Mouse (Mus musculus) midbrain, embryonic 16.5 days (tissue): ENCODE measurements around the gene 4933424G06Rik. TPM values are rescaled to one million over a fixed set of nuclear protein-coding genes. Genes with fewer than 3 reads are reported as not detected.
A peak's percentile ranks its signal among the peaks of the same experiment; 100 is the strongest.

ENCODE experiments used
- ATAC-seq: fragments of 200-750 bp; cut with Nextera tagmentation; 2 replicates; pipeline ENCODE4 v1.8.0; 2017; ENCODE audit warnings: moderate TSS enrichment
- H3K27ac ChIP-seq: fragments of 300-500 bp; sonication (generic); 2 replicates; pipeline ENCODE4 v1.5.1; 2014; ENCODE audit warnings: mild to moderate bottlenecking, low read length, mixed read lengths
- H3K27me3 ChIP-seq: fragments of 300-500 bp; sonication (generic); 2 replicates; pipeline ENCODE4 v1.6.1; 2014; ENCODE audit warnings: low read depth, low read length, mixed read lengths; ENCODE audit not compliant: control insufficient read depth, insufficient read depth
- H3K36me3 ChIP-seq: fragments of 300-500 bp; sonication (generic); 2 replicates; pipeline ENCODE4 v1.6.1; 2014; ENCODE audit warnings: mild to moderate bottlenecking, low read length, moderate library complexity, mixed read lengths; ENCODE audit not compliant: control insufficient read depth, insufficient read depth
- H3K4me1 ChIP-seq: fragments of 300-500 bp; sonication (generic); 2 replicates; pipeline ENCODE4 v1.6.1; 2014; ENCODE audit warnings: mild to moderate bottlenecking, low read length, mixed read lengths; ENCODE audit not compliant: control insufficient read depth, insufficient read depth
- H3K4me2 ChIP-seq: fragments of 300-500 bp; sonication (generic); 2 replicates; pipeline ENCODE4 v1.6.1; 2014; ENCODE audit warnings: mild to moderate bottlenecking, low read length, mixed read lengths
- H3K4me3 ChIP-seq: fragments of 300-500 bp; sonication (generic); 2 replicates; pipeline ENCODE4 v1.5.1; 2014; ENCODE audit warnings: low read depth, mild to moderate bottlenecking, low read length, moderate library complexity, mixed read lengths
- H3K9ac ChIP-seq: fragments of 300-500 bp; sonication (generic); 2 replicates; pipeline ENCODE4 v1.6.1; 2014; ENCODE audit warnings: low read depth, low read length, mixed read lengths
- H3K9me3 ChIP-seq: fragments of 300-500 bp; sonication (generic); replicated peaks from 2 replicates; pipeline ENCODE4 v1.6.1; 2014; ENCODE audit warnings: mild to moderate bottlenecking, low read length, mixed read lengths; ENCODE audit not compliant: control insufficient read depth, poor library complexity, severe bottlenecking
- WGBS: fragments of 180-500 bp; shearing (Covaris S2); extraction: QIAGEN DNeasy Blood & Tissue Kit; methylation state at CpG from one replicate; pipeline ENCODE4 v1.1.7; 2014; 5-methylcytosine and 5-hydroxymethylcytosine counted together
- polyA plus RNA-seq: library from polyadenylated mRNA; unstranded; fragments of >200 nt; fragmentation: Nextera tagmentation; extraction: Ambion mirVana; gene quantifications from 2 replicates; pipeline ENCODE4 v1.2.1, GENCODE M21; 2015

4933424G06Rik gene
- polyA plus RNA-seq, 1 experiment from 2014 or later, result 0.75 TPM

DNA sequence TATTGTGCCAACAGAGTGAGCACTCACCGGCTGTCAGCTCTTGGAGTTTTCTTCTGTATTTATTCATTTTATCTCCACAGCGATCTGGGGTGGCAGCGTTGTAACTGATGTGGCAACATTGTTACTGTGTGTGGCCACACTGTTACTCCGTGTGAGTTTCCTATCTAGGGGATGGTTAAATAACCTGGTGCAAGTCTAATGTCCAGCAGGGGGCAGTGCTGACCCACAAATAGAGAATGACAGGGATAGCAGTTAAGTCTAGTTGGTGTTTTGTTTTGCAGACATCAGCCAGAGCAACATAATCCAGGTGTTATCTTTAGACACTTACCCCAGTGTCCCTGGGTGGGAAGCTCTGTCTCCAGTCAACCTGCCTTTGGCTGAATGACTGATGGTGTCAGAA, 27.4 kb downstream of the 4933424G06Rik start:
- 13% methylated on average over 4 of the region's 4 CpGs for WGBS
- no peaks in the 10 kb centered on the region for H3K4me1 ChIP-seq
- no peak overlapping the region for H3K4me3 ChIP-seq
- no peaks in the 10 kb centered on the region for H3K27me3 ChIP-seq
- H3K4me2 ChIP-seq, result no peak overlapping the region
- no peaks in the 10 kb centered on the region for H3K36me3 ChIP-seq
- no peaks in the 10 kb centered on the region for H3K9me3 ChIP-seq
- ATAC-seq, result peak; percentile 70
- no peak overlapping the region for H3K27ac ChIP-seq
- H3K9ac ChIP-seq, result no peak overlapping the region

DNA sequence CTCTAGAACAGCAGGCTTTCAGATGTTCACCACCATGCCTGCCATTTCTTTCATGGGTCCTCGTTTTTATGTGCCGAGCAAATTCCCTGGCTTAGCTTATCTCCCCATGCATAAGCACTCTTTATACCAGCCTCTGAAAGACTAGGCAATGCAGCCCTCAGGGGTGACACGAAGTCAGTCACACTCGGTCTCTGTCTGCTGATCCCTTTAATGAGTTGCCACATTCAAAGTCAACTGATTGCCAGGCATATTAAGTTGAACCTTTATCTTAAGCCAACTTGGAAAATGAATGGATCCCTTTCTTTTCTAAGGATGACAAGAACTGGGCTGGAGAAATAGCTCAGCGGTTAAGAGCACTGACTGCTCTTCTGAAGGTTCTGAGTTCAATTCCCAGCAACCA, 29.3 kb downstream of the 4933424G06Rik start:
- no peak for ATAC-seq

DNA sequence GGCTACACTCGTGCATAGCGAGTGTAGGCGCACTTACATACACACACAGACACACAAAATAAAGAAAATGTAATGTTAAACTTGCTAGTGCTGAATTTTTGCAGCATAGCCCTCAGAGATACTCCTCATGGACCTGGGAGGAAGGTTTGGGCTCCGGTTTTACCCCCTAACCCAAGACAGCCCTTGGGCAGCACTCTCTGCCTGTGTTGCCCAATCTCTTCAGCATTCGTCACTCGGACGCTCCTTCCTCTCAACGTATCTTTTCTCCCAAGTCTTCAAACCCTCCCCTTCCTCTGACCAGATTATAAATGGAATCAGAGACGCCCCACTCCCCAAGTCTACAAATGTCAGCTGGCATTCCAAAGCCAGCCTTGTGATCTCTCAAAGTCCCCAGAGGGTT, 33.1 kb downstream of the 4933424G06Rik start:
- Histone ChIP-seq H3K9ac (no peak overlapping the region), H3K27me3 (no peaks in the 10 kb centered on the region)

More for the DNA sequence above, 29.3 kb downstream of the 4933424G06Rik start:
- Histone ChIP-seq H3K4me3 (no peak overlapping the region), H3K4me2 (no peak overlapping the region), H3K9ac (no peak overlapping the region), H3K4me1 (peaks cover 3% of the 10 kb centered on the region; the same call in 1 of the 2 replicates), H3K27ac (no peak overlapping the region), H3K36me3 (no peaks in the 10 kb centered on the region), H3K27me3 (no peaks in the 10 kb centered on the region), H3K9me3 (no peaks in the 10 kb centered on the region)
- 61% methylated on average over 5 of the region's 5 CpGs for WGBS

DNA sequence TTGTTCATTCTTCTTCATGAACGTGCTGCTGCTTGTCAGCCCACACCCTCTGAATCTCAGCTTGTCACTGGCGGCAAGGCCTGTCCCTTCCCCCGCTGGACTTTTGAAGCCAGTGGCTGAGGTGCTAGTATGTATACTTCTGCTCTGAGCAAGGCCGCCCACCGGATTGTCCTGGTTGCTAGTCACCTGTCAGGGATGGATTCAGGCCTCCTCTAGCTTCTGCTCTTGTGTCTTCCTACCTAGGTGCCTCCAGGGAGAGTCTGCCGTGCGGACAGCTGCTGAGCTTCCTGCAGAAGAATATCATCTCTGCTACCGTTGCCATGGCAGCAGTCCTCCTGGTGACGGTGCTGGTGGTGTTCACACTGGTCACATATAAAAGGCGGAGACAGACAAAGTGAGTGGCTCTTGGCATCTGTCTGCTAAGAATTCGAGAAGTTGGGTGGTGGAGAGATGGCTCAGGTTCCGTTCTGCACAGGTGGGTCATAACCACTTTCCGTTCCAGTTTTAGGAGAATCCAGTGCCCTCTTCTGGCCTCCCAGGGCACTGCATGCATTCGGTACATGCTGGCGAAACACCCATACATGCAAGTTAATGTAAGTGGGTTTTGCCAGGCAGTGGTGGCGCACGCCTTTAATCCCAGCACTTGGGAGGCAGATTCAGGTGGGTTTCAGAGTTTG, 34.5 kb downstream of the 4933424G06Rik start:
- H3K36me3 ChIP-seq, result no peaks in the 10 kb centered on the region
- peak overlapping the region; percentile 58 for H3K4me2 ChIP-seq
- peak overlapping the region; percentile 37; the same call in 1 of the 2 replicates for H3K9ac ChIP-seq
- WGBS, result 15% methylated on average over 17 of the region's 17 CpGs
- H3K27me3 ChIP-seq, result no peaks in the 10 kb centered on the region
- ATAC-seq, result peak; percentile 90
- H3K27ac ChIP-seq, result peak overlapping the region; percentile 68
- peak overlapping the region; percentile 24 for H3K4me3 ChIP-seq
- peaks cover 6% of the 10 kb centered on the region; the same call in 1 of the 2 replicates for H3K4me1 ChIP-seq
- H3K9me3 ChIP-seq, result no peaks in the 10 kb centered on the region

More for the DNA sequence above, 33.1 kb downstream of the 4933424G06Rik start:
- ATAC-seq, result no peak
- no peak overlapping the region for H3K27ac ChIP-seq
- H3K4me1 ChIP-seq, result peaks cover 6% of the 10 kb centered on the region; the same call in 1 of the 2 replicates
- no peaks in the 10 kb centered on the region for H3K9me3 ChIP-seq
- no peak overlapping the region for H3K4me2 ChIP-seq
- H3K36me3 ChIP-seq, result no peaks in the 10 kb centered on the region
- WGBS, result 82% methylated on average over 9 of the region's 9 CpGs
- H3K4me3 ChIP-seq, result no peak overlapping the region

DNA sequence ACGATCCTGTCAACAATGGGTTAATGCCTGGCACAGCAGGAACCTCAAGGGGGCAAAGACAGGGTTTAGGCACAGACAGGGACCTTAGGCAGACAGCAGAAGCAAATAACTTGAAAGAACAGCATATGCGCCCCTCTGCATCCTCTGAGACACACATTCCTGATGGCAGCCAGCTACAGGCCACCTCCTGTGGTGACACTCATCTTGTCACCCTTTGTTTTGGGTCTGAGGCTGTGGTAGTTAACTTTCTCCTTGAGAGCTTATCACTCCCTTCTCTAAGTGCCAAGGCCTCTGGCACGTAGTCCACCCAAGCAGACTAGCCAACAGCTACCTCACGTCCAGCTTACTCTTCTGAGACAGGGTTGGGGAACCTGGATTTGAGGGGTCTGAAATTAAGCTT, 35.7 kb downstream of the 4933424G06Rik start:
- H3K27ac ChIP-seq, result no peak overlapping the region
- H3K9ac ChIP-seq, result no peak overlapping the region
- H3K4me1 ChIP-seq, result peaks cover 6% of the 10 kb centered on the region; the same call in 1 of the 2 replicates
- 36% methylated on average over 4 of the region's 4 CpGs for WGBS
- H3K27me3 ChIP-seq, result no peaks in the 10 kb centered on the region
- no peaks in the 10 kb centered on the region for H3K9me3 ChIP-seq
- no peaks in the 10 kb centered on the region for H3K36me3 ChIP-seq
- no peak overlapping the region for H3K4me2 ChIP-seq
- ATAC-seq, result no peak
- no peak overlapping the region for H3K4me3 ChIP-seq

DNA sequence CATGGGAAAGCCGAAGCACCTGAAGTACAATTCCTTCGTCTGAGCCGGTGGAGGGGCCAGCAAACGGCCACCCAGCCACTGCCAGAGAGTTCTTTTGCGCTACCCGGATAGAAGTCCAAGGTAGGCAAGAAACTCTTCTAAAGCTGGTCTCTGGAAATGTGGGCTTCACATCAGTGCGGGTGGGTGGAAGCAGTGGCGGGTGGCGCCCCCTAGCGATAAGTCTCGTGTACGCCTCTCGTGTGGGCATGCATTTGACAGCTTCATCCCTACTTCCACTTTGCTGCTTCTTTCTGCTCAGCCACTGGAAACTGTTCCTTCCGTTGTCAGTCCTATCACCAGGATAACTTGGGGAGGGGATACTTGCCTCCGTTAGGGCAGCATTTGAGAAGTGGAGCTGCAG, 36.5 kb downstream of the 4933424G06Rik start:
- H3K4me1 ChIP-seq, result peaks cover 6% of the 10 kb centered on the region; the same call in 1 of the 2 replicates
- H3K4me2 ChIP-seq, result no peak overlapping the region
- H3K27me3 ChIP-seq, result no peaks in the 10 kb centered on the region
- no peaks in the 10 kb centered on the region for H3K36me3 ChIP-seq
- H3K27ac ChIP-seq, result no peak overlapping the region
- no peaks in the 10 kb centered on the region for H3K9me3 ChIP-seq
- ATAC-seq, result no peak
- H3K9ac ChIP-seq, result no peak overlapping the region
- WGBS, result 47% methylated on average over 14 of the region's 15 CpGs
- H3K4me3 ChIP-seq, result no peak overlapping the region

DNA sequence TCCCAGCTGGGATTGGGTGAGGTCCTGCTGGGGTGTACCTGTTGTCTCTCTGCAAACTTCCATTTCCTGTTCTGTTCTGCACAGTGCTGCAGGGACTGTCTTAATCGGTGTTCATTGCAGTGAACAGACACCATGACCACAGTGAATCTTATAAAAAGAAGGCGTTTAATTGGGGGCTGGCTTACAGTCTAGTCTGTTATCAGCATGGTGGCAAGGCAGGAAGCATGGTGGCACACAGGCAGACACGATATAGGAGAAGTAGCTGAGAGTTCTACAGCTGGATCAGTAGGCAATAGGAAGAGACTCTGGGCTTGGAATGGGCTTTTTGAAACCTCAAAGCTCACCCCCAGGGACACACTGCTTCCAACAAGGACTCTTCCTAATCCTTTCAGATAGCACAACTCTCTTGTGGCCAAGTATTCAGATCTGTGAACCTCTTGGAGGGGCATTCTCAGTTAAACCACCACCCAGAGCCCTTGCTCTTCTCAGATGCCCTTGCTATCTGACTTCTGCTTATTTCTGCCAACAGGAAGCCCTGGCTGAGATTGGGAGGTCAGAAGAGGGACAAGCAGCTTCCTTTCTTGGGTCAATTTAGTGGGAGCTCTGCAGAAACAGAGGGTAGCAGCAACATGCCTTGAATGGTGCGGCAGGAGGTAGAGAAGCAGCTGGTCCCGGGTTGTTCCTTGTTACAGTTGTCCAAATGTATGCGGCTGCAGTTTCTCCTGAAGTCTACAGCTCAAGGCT, 44.2 kb downstream of the 4933424G06Rik start:
- ATAC-seq, result no peak
- H3K27me3 ChIP-seq, result no peaks in the 10 kb centered on the region
- no peak overlapping the region for H3K27ac ChIP-seq
- no peak overlapping the region for H3K4me2 ChIP-seq
- no peaks in the 10 kb centered on the region for H3K4me1 ChIP-seq
- H3K36me3 ChIP-seq, result no peaks in the 10 kb centered on the region
- no peaks in the 10 kb centered on the region for H3K9me3 ChIP-seq
- no peak overlapping the region for H3K9ac ChIP-seq
- H3K4me3 ChIP-seq, result no peak overlapping the region
- 88% methylated on average over 6 of the region's 6 CpGs for WGBS

DNA sequence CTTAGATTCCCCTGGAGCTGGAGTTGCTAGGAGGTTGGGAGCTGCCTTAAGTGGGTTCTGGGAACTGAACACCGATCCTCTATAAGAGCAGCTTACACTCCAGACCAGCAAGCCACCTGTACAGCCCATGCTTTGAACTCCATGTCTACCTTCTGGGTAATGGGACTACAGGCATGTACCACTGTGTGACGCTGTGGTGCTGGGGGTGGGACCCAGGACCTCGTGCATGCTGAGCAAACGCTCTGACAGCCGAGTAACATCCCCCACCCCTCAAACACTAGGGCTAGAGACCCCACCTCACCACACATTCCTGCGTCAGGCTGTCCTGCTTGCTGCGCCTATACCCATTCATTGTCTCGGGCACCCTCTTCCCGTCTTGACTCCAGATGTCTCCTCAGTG, 48.6 kb downstream of the 4933424G06Rik start:
- no peak overlapping the region for H3K4me2 ChIP-seq
- H3K27ac ChIP-seq, result no peak overlapping the region
- H3K9ac ChIP-seq, result no peak overlapping the region
- no peaks in the 10 kb centered on the region for H3K9me3 ChIP-seq
- WGBS, result 83% methylated on average over 9 of the region's 9 CpGs
- no peaks in the 10 kb centered on the region for H3K4me1 ChIP-seq
- no peak for ATAC-seq
- H3K36me3 ChIP-seq, result no peaks in the 10 kb centered on the region
- H3K4me3 ChIP-seq, result no peak overlapping the region
- no peaks in the 10 kb centered on the region for H3K27me3 ChIP-seq

DNA sequence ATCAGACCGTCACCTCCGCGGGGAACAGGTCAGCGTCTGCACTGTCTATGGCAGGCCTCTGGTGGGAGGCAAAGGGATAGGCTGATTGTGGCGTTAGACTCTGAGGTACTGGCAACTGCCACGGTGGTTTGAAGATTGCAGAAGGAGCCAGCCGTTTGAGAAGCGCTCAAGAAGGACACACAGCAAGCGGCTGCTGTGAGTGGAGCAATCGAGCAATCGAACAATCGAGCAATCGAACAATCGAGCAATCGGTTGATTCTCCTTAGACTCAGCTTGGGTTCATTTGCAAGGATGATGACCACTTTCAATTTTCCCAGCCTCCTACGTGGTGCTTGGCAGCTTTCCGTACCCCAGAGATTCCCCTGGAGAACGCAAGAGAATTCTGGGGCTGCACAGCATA, 49.1 kb downstream of the 4933424G06Rik start:
- ATAC-seq, result no peak
- no peak overlapping the region for H3K4me3 ChIP-seq
- no peaks in the 10 kb centered on the region for H3K27me3 ChIP-seq
- H3K27ac ChIP-seq, result no peak overlapping the region
- no peak overlapping the region for H3K4me2 ChIP-seq
- H3K9me3 ChIP-seq, result no peaks in the 10 kb centered on the region
- no peak overlapping the region for H3K9ac ChIP-seq
- 81% methylated on average over 18 of the region's 18 CpGs for WGBS
- no peaks in the 10 kb centered on the region for H3K36me3 ChIP-seq
- H3K4me1 ChIP-seq, result no peaks in the 10 kb centered on the region
